Mouse (Mus musculus) gastrocnemius, postnatal 14 days (tissue): Measurements from ENCODE around the gene Ptpn9. TPM values are rescaled to one million over a fixed set of nuclear protein-coding genes. Genes with fewer than 3 reads are reported as not detected.
"Not testable (repeated sequence)": the region's sequence is repeated elsewhere in the genome, so short reads cannot be mapped to it uniquely, and the experiment has no call there.

Source experiments
- DNase-seq: peaks from one replicate; pipeline ENCODE4 v3.0.0; 2021; ENCODE audit warnings: mixed read lengths
- intact Hi-C: fragments of 180-260 bp; cut with DNase I; formaldehyde crosslinking; loops from one replicate; pipeline ENCODE4 v1.15.1; 2025; ENCODE audit warnings: low total_unique reads
- long read RNA-seq, 2 experiments: library from polyadenylated mRNA; stranded (forward); transcript quantifications; one replicate each; pipeline ENCODE4 v2.0.0; 2021
- total RNA-seq, 2 experiments: library from RNA; stranded (reverse); gene quantifications; 2 replicates each; pipeline ENCODE4 v1.2.3; 2021

Gene Ptpn9
- total RNA-seq, result 1 to 10 TPM; 8.6 to 9.2 TPM
- long read RNA-seq, experiment 1, full-length matches to known transcripts, result 7 of 8 reads
- long read RNA-seq, experiment 1, partial matches to known transcripts, result 0 of 8 reads
- long read RNA-seq, experiment 1, other reads (novel, unspliced or antisense), result 1 of 8 reads
- long read RNA-seq, experiment 2, full-length matches to known transcripts, result 7 of 10 reads
- long read RNA-seq, experiment 2, partial matches to known transcripts, result 1 of 10 reads
- long read RNA-seq, experiment 2, other reads (novel, unspliced or antisense), result 2 of 10 reads

GRCm38 (mm10) chr9:56994286-56995197 is at the start of gene Ptpn9:
Gene Ptpn9, plus strand, starts transcription at chr9:56994923.
- DNase-seq, result peak; percentile 92
- intact Hi-C loops, result no loop called here

- intact Hi-C loops, result not testable (repeated sequence)
- DNase-seq, result peak; percentile 24
These were observed 47.2 kb upstream of the Ptpn9 start for GRCm38 (mm10) chr9:56947481-56947880.

GRCm38 (mm10) chr9:56948699-56949098 is 46.0 kb upstream of the Ptpn9 start:
- DNase-seq, intact Hi-C loops: not testable (repeated sequence)

GRCm38 (mm10) chr9:56949767-56950166 is 45.0 kb upstream of the Ptpn9 start:
- intact Hi-C loops, result loop anchor here (10.0 kb wide), 1 partner anchor 75 kb away; no protein-coding TSS in a partner anchor

GRCm38 (mm10) chr9:56950414-56951400 is 44.0 kb upstream of the Ptpn9 start, which contains the start of gene Snupn:
Gene Snupn, plus strand, starts transcription at chr9:56950878.
- peak; percentile 98 for DNase-seq
- intact Hi-C loops, result loop anchor here (10.0 kb wide), 1 partner anchor 74 kb away; no protein-coding TSS in a partner anchor

More at GRCm38 (mm10) chr9:56949767-56950166, 45.0 kb upstream of the Ptpn9 start:
- no peak for DNase-seq

- intact Hi-C loops, result loop anchor here (10.0 kb wide), 1 partner anchor 71 kb away; no protein-coding TSS in a partner anchor
- no peak for DNase-seq
These were observed 41.2 kb upstream of the Ptpn9 start for GRCm38 (mm10) chr9:56953562-56953961.

- DNase-seq, result peak; percentile 24
- intact Hi-C loops, result loop anchor here (10.0 kb wide), 1 partner anchor 68 kb away; no protein-coding TSS in a partner anchor
These were observed 37.6 kb upstream of the Ptpn9 start for GRCm38 (mm10) chr9:56956966-56957675.

GRCm38 (mm10) chr9:56958689-56959088 is 36.0 kb upstream of the Ptpn9 start:
- DNase-seq, result no peak
- intact Hi-C loops, result loop anchor here (10.0 kb wide), 1 partner anchor 66 kb away; no protein-coding TSS in a partner anchor

- intact Hi-C loops, result no loop called here
- DNase-seq, result no peak
These were observed 33.1 kb upstream of the Ptpn9 start for GRCm38 (mm10) chr9:56961591-56961990.

- no peak for DNase-seq
- intact Hi-C loops, result no loop called here
These were observed 24.6 kb upstream of the Ptpn9 start for GRCm38 (mm10) chr9:56970158-56970557.

GRCm38 (mm10) chr9:56973960-56974524 is 20.7 kb upstream of the Ptpn9 start:
- intact Hi-C loops, result no loop called here
- no peak for DNase-seq

GRCm38 (mm10) chr9:56975199-56975598 is 19.5 kb upstream of the Ptpn9 start:
- DNase-seq, result no peak
- intact Hi-C loops, result no loop called here

- intact Hi-C loops, result no loop called here
- DNase-seq, result no peak
These were observed 14.5 kb upstream of the Ptpn9 start for GRCm38 (mm10) chr9:56980186-56980585.

GRCm38 (mm10) chr9:56981502-56981901 is 13.2 kb upstream of the Ptpn9 start:
- DNase-seq, result no peak
- intact Hi-C loops, result no loop called here

GRCm38 (mm10) chr9:56995198-56996027 is 690 bp downstream of the Ptpn9 start:
- DNase-seq, result peak; percentile 62
- intact Hi-C loops, result no loop called here

- DNase-seq, result no peak
- intact Hi-C loops, result no loop called here
These were observed 1.3 kb downstream of the Ptpn9 start for GRCm38 (mm10) chr9:56996028-56996346.

- intact Hi-C loops, result not testable (repeated sequence)
- DNase-seq, result peak; percentile 9
These were observed 2.5 kb downstream of the Ptpn9 start for GRCm38 (mm10) chr9:56997206-56997605.
